Mouse (Mus musculus): ENCODE measurements around the gene Emc7. TPM values are rescaled to one million over a fixed set of nuclear protein-coding genes. Genes with fewer than 3 reads are reported as not detected.

Emc7 gene
- polyA plus RNA-seq, 1 experiment: 23.0 TPM

DNA sequence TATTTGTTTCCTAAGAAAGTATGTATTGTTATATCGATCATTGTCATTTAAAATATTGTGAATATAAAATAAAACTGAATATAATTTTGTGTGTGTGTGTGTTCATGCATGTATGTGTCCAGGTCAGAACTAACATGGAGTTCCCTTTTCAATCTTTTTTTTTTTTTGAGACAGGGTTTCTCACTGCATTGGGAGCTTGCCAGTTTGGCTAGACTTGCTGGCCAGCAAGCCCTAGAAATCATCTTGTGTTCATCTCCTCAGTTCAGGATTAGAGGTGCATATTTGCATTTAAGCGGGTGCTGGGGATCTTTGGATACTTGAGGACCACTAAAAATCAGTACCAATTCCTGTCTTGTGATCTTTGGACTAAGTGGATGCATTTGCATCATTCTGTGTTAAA, 17.3 kb downstream of the Emc7 start:
- Histone ChIP-seq H3K4me1 (ENCODE audit: control insufficient read depth, insufficient read depth, low read length) (no peaks in the 10 kb centered on the region), H3K4me3 (ENCODE audit: insufficient read depth, low read length) (no peak overlapping the region), H3K27ac (ENCODE audit: insufficient read depth, low read length) (no peak overlapping the region)
- TF ChIP-seq CTCF (IDR thresholded peaks at IDR 0.05; ENCODE audit: borderline replicate concordance, insufficient read depth, low read length) (no peak), POLR2A (IDR thresholded peaks at IDR 0.05; ENCODE audit: low read depth, low read length) (no peak)

DNA sequence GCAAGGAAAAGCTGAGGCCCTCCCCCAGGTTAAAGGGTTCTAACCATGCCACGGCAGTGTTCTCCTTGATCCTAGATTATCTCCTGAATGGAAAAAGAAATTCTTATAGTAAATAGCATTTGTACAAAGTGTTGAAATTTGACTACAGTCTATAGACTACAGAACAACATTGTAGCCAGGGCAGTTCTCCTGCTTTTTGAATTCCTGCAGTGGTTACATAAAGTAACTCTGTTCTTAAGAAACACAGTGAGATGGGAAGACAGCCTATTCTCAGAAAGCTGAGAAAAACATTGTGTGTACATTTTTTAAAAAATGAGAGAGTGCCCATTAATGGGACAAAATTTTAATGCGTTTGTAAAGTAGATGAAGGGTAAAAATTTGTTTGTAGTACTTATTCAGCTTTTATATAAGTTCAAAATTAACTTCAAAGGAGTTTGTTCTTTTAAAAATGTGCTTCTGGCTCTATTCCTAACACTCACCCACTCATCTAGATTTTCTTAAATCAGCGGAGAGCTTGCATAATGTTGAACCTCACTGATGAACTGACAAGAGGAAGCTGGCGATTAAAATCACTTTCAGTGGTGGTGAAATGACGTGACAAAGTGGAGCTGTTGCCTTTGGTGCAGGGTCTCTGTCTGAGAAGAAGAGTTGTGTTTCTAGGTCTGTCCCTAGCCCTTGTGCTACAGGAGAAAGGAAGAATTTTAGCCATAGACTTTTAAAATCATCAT, 20.4 kb downstream of the Emc7 start:
- no peak overlapping the region for H3K4me3 ChIP-seq (ENCODE audit: insufficient read depth, low read length)
- no peaks in the 10 kb centered on the region for H3K4me1 ChIP-seq (ENCODE audit: control insufficient read depth, insufficient read depth, low read length)
- TF ChIP-seq POLR2A (IDR thresholded peaks at IDR 0.05; ENCODE audit: low read depth, low read length) (no peak), CTCF (IDR thresholded peaks at IDR 0.05; ENCODE audit: borderline replicate concordance, insufficient read depth, low read length) (no peak)
- no peak overlapping the region for H3K27ac ChIP-seq (ENCODE audit: insufficient read depth, low read length)

DNA sequence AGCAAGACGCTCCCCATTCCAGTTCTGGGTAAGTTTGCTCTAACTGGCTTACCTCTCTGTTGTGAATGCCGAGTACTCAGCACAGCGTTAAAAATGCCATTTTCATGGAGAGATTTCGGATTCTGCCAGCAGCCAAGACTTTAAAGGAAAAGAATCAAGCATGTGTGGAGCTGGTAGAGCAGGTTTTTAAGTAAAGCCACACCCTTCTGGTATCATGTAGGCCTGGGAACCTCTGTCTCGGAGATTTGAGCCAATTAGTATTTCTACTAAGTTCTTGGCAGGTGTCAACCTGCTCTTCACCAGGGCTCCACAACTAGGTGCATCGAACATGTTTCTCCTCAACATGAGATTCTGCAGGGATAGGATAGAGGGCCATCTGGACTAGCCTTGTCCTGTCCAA, 21.8 kb downstream of the Emc7 start:
- TF ChIP-seq CTCF (IDR thresholded peaks at IDR 0.05; ENCODE audit: borderline replicate concordance, insufficient read depth, low read length) (no peak), POLR2A (IDR thresholded peaks at IDR 0.05; ENCODE audit: low read depth, low read length) (no peak)
- H3K27ac ChIP-seq (ENCODE audit: insufficient read depth, low read length): no peak overlapping the region
- H3K4me1 ChIP-seq (ENCODE audit: control insufficient read depth, insufficient read depth, low read length): no peaks in the 10 kb centered on the region

DNA sequence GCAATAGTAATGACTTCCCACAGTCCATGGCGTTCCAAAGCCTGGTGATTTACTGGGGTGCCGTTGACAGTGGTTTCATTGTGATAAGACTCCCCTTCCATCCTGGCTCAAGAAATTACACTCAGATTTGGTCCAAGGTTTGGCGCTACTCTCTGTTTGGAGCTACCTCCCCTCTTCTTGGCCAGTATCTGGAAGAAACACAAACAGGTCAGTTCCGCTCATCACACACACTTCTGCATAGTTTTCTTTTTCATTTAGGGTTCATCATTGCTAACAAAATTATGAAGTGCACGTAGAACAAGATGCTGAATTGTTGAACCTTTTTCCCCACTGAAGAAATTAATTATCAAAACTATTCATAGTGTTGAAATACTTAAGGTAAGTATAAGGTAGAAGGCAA, 25.9 kb downstream of the Emc7 start, which contains the start of gene Chrm5:
TSS of gene Chrm5 (minus strand) at position 101 of the 400 bp plus-strand sequence.
- TF ChIP-seq CTCF (IDR thresholded peaks at IDR 0.05; ENCODE audit: borderline replicate concordance, insufficient read depth, low read length): no peak
- TF ChIP-seq POLR2A (IDR thresholded peaks at IDR 0.05; ENCODE audit: low read depth, low read length): no peak
- no peak within 1 kb of the TSS for H3K27ac ChIP-seq (ENCODE audit: insufficient read depth, low read length)
- no peak within 1 kb of the TSS for H3K4me3 ChIP-seq (ENCODE audit: insufficient read depth, low read length)
- H3K4me1 ChIP-seq (ENCODE audit: control insufficient read depth, insufficient read depth, low read length): no peaks in the 10 kb centered on the region

More for the DNA sequence above, 21.8 kb downstream of the Emc7 start:
- no peak overlapping the region for H3K4me3 ChIP-seq (ENCODE audit: insufficient read depth, low read length)

DNA sequence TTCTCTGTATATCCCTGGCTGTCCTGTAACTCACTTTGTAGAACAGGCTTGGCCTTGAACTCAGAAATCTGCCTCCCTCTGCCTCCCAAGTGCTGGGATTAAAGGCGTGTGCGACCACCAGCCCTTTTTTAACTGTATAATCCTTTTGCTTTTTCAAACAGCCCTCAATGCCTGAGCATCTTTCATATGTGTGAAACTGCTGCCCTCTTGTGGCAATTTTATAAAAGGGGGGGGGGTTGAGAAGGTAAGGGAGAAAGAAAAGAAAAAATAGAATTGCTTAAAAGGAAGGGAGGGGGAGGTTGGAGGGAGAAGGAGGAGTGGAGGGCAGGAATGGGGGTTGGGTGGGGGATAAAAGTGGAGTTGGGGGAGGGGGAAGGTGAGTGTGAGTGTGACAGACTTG, 26.8 kb downstream of the Emc7 start:
- H3K27ac ChIP-seq (ENCODE audit: insufficient read depth, low read length): no peak overlapping the region
- no peaks in the 10 kb centered on the region for H3K4me1 ChIP-seq (ENCODE audit: control insufficient read depth, insufficient read depth, low read length)
- TF ChIP-seq POLR2A (IDR thresholded peaks at IDR 0.05; ENCODE audit: low read depth, low read length): no peak
- no peak for TF ChIP-seq CTCF (IDR thresholded peaks at IDR 0.05; ENCODE audit: borderline replicate concordance, insufficient read depth, low read length)
- H3K4me3 ChIP-seq (ENCODE audit: insufficient read depth, low read length): no peak overlapping the region

DNA sequence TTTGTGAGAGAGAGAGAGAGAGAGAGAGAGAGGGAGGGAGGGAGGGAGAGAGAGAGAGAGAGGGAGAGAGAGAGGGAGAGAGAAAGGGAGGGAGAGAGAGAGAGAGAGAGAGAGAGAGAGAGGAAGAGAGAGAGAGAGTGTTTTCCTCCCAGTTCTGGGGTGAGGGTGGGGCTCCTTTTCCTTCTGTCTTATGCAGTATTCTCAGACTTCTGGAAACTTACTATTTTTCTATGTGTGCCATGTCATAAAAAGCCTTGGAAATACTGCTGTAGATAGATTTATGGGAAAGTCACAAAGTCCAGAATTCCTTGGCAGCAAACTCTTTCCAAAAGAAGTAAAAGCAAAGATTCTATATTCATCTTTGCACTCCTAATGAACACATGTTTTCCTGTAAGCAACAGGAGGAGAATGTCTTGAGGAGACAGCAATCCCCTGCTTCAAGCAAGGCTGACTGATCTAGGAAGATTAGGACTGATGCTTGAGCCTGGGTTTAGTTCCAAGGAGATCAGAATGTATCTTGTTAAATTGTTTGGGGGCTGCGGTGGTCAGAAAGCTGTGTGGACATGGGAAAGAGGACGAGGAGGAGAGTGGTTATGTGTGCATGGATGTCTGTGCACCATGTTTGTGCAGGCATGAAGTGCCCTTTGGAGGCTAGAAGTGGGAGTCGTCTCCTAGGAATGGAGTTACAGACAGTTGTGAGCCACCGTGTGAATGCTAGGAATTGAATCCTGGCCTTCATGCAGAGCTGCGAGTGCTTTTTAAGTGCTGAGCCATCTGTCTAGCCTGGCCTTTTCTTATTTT, 27.9 kb downstream of the Emc7 start:
- no peak for TF ChIP-seq POLR2A (IDR thresholded peaks at IDR 0.05; ENCODE audit: low read depth, low read length)
- TF ChIP-seq CTCF (IDR thresholded peaks at IDR 0.05; ENCODE audit: borderline replicate concordance, insufficient read depth, low read length): no peak
- H3K4me3 ChIP-seq (ENCODE audit: insufficient read depth, low read length): no peak overlapping the region
- H3K27ac ChIP-seq (ENCODE audit: insufficient read depth, low read length): no peak overlapping the region
- no peaks in the 10 kb centered on the region for H3K4me1 ChIP-seq (ENCODE audit: control insufficient read depth, insufficient read depth, low read length)

DNA sequence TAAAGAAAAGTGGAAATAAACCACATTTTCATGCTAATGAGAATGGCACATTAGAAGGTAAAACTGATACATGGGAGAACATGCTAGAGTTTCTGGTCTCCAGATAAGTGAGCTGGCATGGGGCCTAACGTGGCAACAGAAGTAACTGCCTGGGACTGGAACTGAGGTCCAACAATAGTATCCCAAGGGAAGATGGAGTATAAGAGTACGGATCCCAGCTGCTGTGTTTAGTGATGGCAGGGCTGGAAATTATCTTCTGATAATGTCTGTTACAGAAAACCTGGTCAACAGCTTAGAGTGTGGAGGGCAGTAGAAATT, 28.5 kb downstream of the Emc7 start:
- no peak overlapping the region for H3K4me3 ChIP-seq (ENCODE audit: insufficient read depth, low read length)
- H3K4me1 ChIP-seq (ENCODE audit: control insufficient read depth, insufficient read depth, low read length): no peaks in the 10 kb centered on the region
- TF ChIP-seq POLR2A (IDR thresholded peaks at IDR 0.05; ENCODE audit: low read depth, low read length) (no peak), CTCF (IDR thresholded peaks at IDR 0.05; ENCODE audit: borderline replicate concordance, insufficient read depth, low read length) (no peak)
- H3K27ac ChIP-seq (ENCODE audit: insufficient read depth, low read length): no peak overlapping the region

DNA sequence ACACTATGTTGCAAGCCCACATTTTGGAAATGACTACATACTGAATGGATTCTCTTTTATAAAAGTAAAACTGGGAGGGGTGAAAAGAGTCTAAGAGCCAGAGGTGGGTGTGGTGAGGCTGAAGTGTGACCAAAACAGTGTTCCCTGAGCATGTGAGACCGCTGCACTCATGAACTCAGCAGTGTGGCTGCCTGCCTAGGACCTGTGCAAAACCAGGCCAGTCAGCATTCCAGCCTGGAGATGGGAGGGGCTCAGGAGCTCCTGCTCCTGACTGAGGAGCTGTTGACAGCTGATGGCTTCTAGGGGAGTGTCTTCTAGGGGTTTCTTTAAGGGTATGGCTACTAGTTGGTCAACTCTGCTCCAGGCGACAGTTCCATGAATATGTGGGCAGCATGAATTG, 30.1 kb downstream of the Emc7 start:
- H3K4me3 ChIP-seq (ENCODE audit: insufficient read depth, low read length): no peak overlapping the region
- TF ChIP-seq CTCF (IDR thresholded peaks at IDR 0.05; ENCODE audit: borderline replicate concordance, insufficient read depth, low read length) (no peak), POLR2A (IDR thresholded peaks at IDR 0.05; ENCODE audit: low read depth, low read length) (no peak)
- no peak overlapping the region for H3K27ac ChIP-seq (ENCODE audit: insufficient read depth, low read length)
- H3K4me1 ChIP-seq (ENCODE audit: control insufficient read depth, insufficient read depth, low read length): no peaks in the 10 kb centered on the region

DNA sequence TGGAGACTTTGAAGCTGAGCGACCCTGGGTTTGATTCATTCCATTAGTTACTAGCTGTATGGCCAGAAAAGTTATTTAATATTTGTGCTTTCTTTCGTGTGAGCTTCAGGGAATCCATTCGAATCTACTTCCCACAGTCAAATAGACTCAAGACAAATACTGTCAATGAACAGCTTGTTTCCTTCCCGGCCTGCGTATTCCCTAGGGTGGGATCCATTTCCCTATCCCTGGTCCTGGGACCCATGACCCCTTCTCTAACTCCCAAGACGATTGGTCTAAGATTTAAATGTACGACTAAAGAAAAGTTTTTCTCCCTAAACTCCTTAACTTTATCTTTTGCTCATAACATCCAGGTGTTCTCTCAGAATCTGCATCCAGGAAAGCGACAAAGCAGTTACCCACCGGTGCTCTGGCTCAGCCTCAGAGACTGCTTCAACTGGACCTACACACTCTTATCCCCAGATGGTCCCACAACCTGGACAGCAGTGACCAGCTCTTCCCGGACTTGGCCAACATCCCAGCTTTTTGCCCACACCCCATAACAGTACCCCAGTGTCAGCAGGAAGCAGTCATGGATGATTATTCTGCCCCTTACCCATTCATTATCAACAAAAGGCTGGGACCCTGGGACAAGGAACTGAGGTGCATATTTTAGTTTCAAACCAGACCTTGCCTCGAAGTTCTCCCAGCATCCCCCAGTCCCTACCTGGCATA, 35.8 kb downstream of the Emc7 start:
- TF ChIP-seq POLR2A (IDR thresholded peaks at IDR 0.05; ENCODE audit: low read depth, low read length): no peak
- no peak for TF ChIP-seq CTCF (IDR thresholded peaks at IDR 0.05; ENCODE audit: borderline replicate concordance, insufficient read depth, low read length)
- H3K27ac ChIP-seq (ENCODE audit: insufficient read depth, low read length): no peak overlapping the region

More for the DNA sequence above, 35.8 kb downstream of the Emc7 start:
- Histone ChIP-seq H3K4me3 (ENCODE audit: insufficient read depth, low read length) (no peak overlapping the region), H3K4me1 (ENCODE audit: control insufficient read depth, insufficient read depth, low read length) (no peaks in the 10 kb centered on the region)

Measured in embryonic fibroblast, embryonic 13.5 days (primary cell).